Mouse (Mus musculus) liver, embryonic 14.5 days (tissue): ENCODE results near the gene Me3.

ENCODE experiments used
- CTCF ChIP-seq: IDR thresholded peaks from 2 replicates; pipeline ENCODE4 v1.5.1; 2016; ENCODE audit warnings: antibody characterized with exemption, low read depth, control low read depth
- EP300 ChIP-seq: IDR thresholded peaks from 2 replicates; pipeline ENCODE4 v1.6.1; 2016; ENCODE audit warnings: antibody characterized with exemption, low read depth

- TF ChIP-seq CTCF (no peak), EP300 (no peak)
Observed at GRCm38 (mm10) chr7:89718264-89718663, 86.1 kb downstream of the Me3 start.
